Mouse (Mus musculus): Measurements from ENCODE around the gene Fbp2. TPM values are rescaled to one million over a fixed set of nuclear protein-coding genes. Genes with fewer than 3 reads are reported as not detected.
A peak's percentile ranks its signal among the peaks of the same experiment; 100 is the strongest.

Gene Fbp2
- polyA plus RNA-seq, 1 experiment from 2014 or later, result 14.3 TPM

DNA sequence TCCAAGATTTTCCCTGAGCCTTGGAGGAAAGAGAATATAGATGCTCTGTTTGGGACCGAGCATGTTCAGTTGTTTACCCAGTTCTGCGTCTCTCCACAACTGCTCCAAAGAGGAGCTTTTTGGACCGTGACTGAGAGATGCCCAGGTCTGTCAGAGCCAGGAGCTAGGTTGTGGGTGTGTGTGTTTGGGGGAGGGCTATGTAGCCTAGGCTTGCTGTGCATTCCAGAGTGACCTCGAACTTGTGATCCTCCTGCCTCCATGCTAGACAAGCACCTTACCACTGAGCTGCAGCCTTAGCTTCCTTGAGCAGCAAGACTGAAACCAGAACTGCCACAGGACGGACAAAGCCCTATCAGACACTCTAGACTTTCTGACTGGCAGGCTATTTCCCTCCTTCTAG is 24.6 kb upstream of the Fbp2 start:
- H3K9ac ChIP-seq, result no peak overlapping the region
- no peak overlapping the region for H3K27ac ChIP-seq
- 82% methylated on average over 5 of the region's 5 CpGs for WGBS
- H3K27me3 ChIP-seq, result peaks cover 17% of the 10 kb centered on the region
- no peak overlapping the region for H3K4me2 ChIP-seq
- ATAC-seq (replicated peaks; ENCODE audit: low FRiP score), result no peak
- H3K4me1 ChIP-seq, result peaks cover 13% of the 10 kb centered on the region
- no peaks in the 10 kb centered on the region for H3K9me3 ChIP-seq (replicated peaks)
- no peaks in the 10 kb centered on the region for H3K36me3 ChIP-seq
- no peak overlapping the region for H3K4me3 ChIP-seq (replicated peaks)

DNA sequence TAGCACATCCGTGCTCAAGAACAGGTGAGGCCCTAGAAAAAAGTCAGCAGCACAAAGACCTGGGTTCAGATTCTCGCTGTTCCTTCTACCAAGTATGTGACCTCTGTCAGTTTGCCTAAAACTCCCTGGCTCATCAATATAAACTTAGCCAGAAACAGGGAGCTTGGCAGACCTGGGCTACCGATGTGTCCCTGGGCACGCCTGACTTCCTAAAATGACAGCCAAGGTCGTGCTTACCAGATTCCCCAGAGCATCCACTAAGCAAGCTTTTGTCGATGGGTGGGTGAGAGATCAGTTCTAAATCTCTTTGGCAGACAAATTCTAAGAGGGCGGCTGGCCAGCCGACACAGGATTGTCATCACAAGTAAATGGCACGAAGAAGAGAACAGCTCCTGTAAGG is 23.1 kb upstream of the Fbp2 start:
- 0 out of 2 replicates have a peak, but pooled peaks cover 3% of the 10 kb centered on the region for H3K27me3 ChIP-seq
- H3K27ac ChIP-seq, result no peak overlapping the region
- H3K4me3 ChIP-seq (replicated peaks), result no peak overlapping the region
- no peaks in the 10 kb centered on the region for H3K9me3 ChIP-seq (replicated peaks)
- no peak for ATAC-seq (replicated peaks; ENCODE audit: low FRiP score)
- H3K4me2 ChIP-seq, result no peak overlapping the region
- no peak overlapping the region for H3K9ac ChIP-seq
- no peaks in the 10 kb centered on the region for H3K36me3 ChIP-seq
- H3K4me1 ChIP-seq, result peaks cover 7% of the 10 kb centered on the region; the same call in 1 of the 2 replicates
- 76% methylated on average over 9 of the region's 9 CpGs for WGBS

DNA sequence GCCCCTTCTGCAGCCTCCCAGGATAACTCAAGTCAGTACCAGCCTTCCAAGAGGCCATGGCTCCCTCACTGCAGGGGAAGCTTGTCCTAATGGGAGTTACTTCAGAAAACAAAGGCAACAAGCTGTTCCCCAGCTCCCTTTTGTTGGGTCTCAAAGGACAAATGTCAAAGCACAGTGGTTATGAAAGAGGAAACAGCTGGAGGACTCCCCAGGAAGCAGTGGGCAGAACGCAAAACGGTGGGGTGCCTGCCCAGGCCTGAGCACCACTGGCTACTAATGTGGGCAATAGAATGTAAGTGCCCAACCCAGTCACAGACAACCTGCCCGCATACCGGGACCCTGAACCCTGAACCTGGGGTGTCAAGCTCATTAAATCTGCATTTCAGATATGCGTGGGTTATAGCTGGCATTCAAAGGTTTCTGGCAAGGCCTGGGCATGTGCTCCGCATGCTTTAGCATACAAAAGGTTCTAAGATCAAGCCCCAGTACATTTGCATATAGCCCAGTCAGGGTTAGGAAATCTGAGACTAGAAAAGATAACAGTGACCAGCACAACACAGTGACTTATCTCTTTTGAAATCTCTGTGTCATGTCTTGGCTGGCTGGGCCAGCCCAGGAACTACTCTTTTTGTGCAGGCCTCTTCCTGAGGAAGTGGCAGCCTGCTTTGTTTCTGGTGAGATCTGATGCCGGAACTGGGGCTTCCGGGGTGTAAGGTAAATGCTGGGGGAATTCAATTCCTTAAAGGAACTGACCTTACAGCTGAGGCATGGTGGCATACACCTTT is 21.8 kb upstream of the Fbp2 start:
- no peak overlapping the region for H3K9ac ChIP-seq
- no peaks in the 10 kb centered on the region for H3K9me3 ChIP-seq (replicated peaks)
- no peak overlapping the region for H3K27ac ChIP-seq
- H3K27me3 ChIP-seq, result no peaks in the 10 kb centered on the region
- WGBS, result 42% methylated on average over 8 of the region's 8 CpGs
- H3K4me1 ChIP-seq, result peaks cover 7% of the 10 kb centered on the region; the same call in 1 of the 2 replicates
- no peaks in the 10 kb centered on the region for H3K36me3 ChIP-seq
- H3K4me2 ChIP-seq, result no peak overlapping the region
- ATAC-seq (replicated peaks; ENCODE audit: low FRiP score), result no peak
- no peak overlapping the region for H3K4me3 ChIP-seq (replicated peaks)

DNA sequence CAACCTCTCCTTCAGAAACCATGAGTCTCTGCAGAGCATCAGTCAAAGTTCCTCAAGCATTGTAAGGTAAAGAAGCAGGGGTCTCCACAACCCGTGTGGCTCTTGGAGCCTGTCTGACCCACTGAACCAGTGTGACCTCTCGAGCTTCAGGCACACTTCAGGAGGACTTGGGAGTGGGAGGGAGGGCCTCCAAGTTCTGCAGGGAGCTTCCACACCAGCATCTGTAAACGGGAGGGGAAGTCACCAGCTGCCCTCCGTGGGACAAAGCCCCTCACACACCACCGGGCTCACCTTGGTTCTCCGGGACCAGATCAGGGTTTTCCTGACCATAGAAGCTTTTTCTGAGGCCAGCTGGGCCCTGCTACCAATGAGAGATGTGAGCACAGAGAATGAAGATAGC is 21.2 kb upstream of the Fbp2 start:
- H3K27ac ChIP-seq, result no peak overlapping the region
- H3K4me1 ChIP-seq, result peaks cover 7% of the 10 kb centered on the region; the same call in 1 of the 2 replicates
- no peak for ATAC-seq (replicated peaks; ENCODE audit: low FRiP score)
- H3K4me2 ChIP-seq, result no peak overlapping the region
- H3K9me3 ChIP-seq (replicated peaks), result no peaks in the 10 kb centered on the region
- WGBS, result 39% methylated on average over 6 of the region's 6 CpGs
- H3K9ac ChIP-seq, result no peak overlapping the region
- no peaks in the 10 kb centered on the region for H3K27me3 ChIP-seq
- no peak overlapping the region for H3K4me3 ChIP-seq (replicated peaks)
- H3K36me3 ChIP-seq, result no peaks in the 10 kb centered on the region

DNA sequence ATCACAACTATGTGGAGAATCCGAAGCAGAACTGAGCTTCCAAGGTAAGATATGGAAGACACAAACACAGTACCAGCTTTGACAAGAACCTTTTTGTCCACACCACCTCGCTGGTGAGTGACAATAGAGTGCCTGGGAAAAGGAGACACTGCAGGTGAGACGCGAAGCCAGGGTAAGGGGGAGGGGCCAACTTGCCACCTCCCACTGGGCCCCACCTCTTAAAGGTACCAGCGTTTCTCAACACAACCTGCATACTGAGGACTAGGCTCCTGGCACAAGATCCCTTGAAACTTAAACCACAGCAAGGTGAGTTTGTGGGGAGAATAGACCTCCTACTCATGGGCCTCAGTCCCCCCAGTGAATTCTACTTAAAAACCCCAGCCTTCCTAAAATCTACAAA is 19.0 kb upstream of the Fbp2 start:
- ATAC-seq (replicated peaks; ENCODE audit: low FRiP score), result peak; percentile 66; the same call in 1 of the 2 replicates
- peak overlapping the region; percentile 12; the same call in 1 of the 2 replicates for H3K4me2 ChIP-seq

DNA sequence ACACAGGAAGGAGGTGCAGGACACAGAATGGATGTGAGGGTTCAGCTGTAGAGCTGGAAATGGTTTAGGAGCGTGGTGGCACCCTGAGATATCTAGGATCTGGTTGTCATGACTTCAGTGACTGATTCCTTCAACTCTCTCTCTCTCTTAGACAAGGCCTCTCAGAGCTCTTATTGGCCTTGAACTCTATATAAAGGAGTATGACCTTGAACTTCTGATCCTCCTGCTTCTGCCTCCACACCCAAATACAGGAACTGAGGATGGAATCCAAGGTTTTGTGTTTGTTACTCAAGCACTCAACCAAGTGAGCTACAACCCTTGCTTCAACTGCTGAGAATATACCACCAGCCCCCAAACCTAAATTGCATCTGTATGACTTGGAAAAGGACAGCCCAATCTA is 17.9 kb upstream of the Fbp2 start:
- Histone ChIP-seq H3K4me3 (replicated peaks) (no peak overlapping the region), H3K27me3 (no peaks in the 10 kb centered on the region), H3K9ac (no peak overlapping the region), H3K4me1 (peaks cover 7% of the 10 kb centered on the region; the same call in 1 of the 2 replicates), H3K27ac (no peak overlapping the region), H3K36me3 (no peaks in the 10 kb centered on the region), H3K9me3 (replicated peaks) (no peaks in the 10 kb centered on the region), H3K4me2 (no peak overlapping the region)
- WGBS, result 62% methylated on average over 1 of the region's 1 CpGs
- no peak for ATAC-seq (replicated peaks; ENCODE audit: low FRiP score)

More for the DNA sequence above, 19.0 kb upstream of the Fbp2 start:
- no peak overlapping the region for H3K9ac ChIP-seq
- 13% methylated on average over 5 of the region's 5 CpGs for WGBS
- 0 out of 2 replicates have a peak overlapping the region, but pooled peaks have one; percentile 7 for H3K4me3 ChIP-seq (replicated peaks)
- no peaks in the 10 kb centered on the region for H3K9me3 ChIP-seq (replicated peaks)
- no peaks in the 10 kb centered on the region for H3K36me3 ChIP-seq
- H3K4me1 ChIP-seq, result peaks cover 7% of the 10 kb centered on the region; the same call in 1 of the 2 replicates
- no peak overlapping the region for H3K27ac ChIP-seq
- H3K27me3 ChIP-seq, result no peaks in the 10 kb centered on the region

DNA sequence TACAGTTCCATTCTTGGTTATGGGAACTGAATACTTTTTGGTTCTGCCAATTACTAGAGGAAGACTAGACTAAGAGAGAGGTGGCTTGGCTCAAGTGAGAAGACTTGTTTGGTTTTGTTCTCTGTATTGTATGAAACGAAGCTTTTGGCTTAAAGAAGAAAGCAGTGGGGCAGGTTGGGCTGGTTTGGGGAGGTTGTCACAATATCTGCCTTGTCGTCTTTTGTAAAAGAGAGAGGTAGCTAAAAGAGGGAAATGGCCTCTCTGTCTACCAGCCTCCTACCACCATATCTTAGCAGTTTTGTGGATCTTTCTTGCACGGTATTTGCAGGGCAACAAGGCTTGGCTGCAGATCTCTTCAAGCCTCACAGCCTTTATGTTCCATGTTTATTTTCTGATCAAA is 14.0 kb upstream of the Fbp2 start:
- Histone ChIP-seq H3K4me1 (no peaks in the 10 kb centered on the region), H3K36me3 (no peaks in the 10 kb centered on the region), H3K9ac (no peak overlapping the region), H3K4me3 (replicated peaks) (no peak overlapping the region), H3K27ac (no peak overlapping the region), H3K4me2 (no peak overlapping the region), H3K9me3 (replicated peaks) (no peaks in the 10 kb centered on the region), H3K27me3 (no peaks in the 10 kb centered on the region)
- WGBS, result 78% methylated on average over 3 of the region's 3 CpGs
- ATAC-seq (replicated peaks; ENCODE audit: low FRiP score), result no peak

DNA sequence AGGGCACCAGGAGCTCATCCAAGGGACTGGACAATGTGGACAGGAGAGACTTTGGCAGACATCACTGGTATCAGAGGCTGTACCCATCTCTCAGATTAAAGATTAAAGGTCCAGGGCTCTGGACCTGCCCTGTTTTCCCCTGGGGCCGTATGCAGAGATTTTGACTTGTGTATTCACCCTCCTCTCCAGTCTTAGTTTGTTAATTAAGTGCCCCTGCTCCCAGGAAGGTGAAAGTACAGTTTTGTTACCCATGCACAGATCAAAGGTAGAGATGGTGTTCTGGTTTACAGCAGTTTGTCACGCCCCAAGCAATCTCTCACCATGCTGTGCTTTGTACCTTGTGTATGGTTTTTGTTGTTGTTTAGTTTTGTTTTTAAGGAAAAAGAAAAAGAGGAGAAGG is 12.4 kb upstream of the Fbp2 start:
- no peaks in the 10 kb centered on the region for H3K9me3 ChIP-seq (replicated peaks)
- ATAC-seq (replicated peaks; ENCODE audit: low FRiP score), result no peak
- no peak overlapping the region for H3K27ac ChIP-seq
- 63% methylated on average over 2 of the region's 2 CpGs for WGBS
- H3K36me3 ChIP-seq, result no peaks in the 10 kb centered on the region
- no peak overlapping the region for H3K4me3 ChIP-seq (replicated peaks)
- H3K9ac ChIP-seq, result no peak overlapping the region
- no peaks in the 10 kb centered on the region for H3K27me3 ChIP-seq
- no peaks in the 10 kb centered on the region for H3K4me1 ChIP-seq
- H3K4me2 ChIP-seq, result no peak overlapping the region

DNA sequence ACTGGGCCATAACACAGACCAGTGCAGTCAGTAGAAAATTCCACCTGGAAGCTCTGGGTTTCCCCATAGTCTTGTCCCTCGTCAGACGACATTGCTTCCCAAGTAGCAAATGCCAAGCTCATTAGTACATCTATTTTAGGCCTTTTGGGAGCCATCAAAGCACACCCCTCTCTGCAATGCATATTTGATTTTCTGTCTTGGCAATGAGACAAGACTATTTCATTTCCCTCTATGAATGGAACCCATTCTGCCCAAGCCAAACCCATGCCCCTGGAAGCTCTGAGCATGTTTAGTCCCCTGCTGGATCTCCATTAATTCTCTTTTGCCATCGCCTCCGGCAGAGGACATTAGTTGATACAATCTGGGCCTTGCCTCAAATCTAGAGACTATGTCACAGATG is 8.6 kb upstream of the Fbp2 start:
- no peak overlapping the region for H3K27ac ChIP-seq
- 88% methylated on average over 4 of the region's 4 CpGs for WGBS
- ATAC-seq (replicated peaks; ENCODE audit: low FRiP score), result no peak

DNA sequence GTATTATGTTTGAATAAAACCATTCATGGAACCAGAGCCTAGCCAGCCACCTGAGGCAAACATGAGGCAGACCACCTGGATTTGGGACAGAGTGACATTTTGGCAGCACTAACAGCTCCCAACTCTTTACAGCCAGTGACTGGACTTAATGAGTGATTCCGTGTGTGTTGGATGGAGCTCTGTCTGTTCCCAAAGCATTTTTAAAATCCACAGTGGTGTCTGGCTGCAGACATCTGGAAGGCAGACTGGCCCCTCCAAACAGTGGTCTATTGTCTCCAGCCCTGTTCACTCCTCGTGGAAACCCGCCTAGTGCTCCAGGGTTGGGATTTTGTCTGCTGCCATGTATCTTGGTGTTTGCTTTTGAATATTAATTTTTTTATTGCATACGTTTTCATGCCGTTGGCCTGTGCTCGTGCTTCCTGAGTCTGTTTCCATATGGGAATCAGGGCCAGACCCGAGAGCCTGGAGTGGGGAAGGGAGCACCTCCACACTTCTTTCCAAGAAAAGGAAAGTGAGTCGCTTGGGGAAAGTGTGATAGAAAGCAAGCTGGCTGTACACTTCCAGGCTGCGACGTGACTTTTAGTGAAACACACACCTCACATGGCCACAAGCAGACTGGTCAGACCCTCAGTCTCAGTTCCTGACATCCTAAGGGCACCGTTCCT is 7.6 kb upstream of the Fbp2 start:
- no peaks in the 10 kb centered on the region for H3K36me3 ChIP-seq
- no peak overlapping the region for H3K27ac ChIP-seq
- ATAC-seq (replicated peaks; ENCODE audit: low FRiP score), result no peak
- H3K27me3 ChIP-seq, result no peaks in the 10 kb centered on the region
- H3K9me3 ChIP-seq (replicated peaks), result no peaks in the 10 kb centered on the region
- peaks cover 9% of the 10 kb centered on the region for H3K4me1 ChIP-seq
- H3K4me3 ChIP-seq (replicated peaks), result no peak overlapping the region
- H3K4me2 ChIP-seq, result no peak overlapping the region
- WGBS, result 74% methylated on average over 11 of the region's 11 CpGs
- no peak overlapping the region for H3K9ac ChIP-seq

More for the DNA sequence above, 8.6 kb upstream of the Fbp2 start:
- no peak overlapping the region for H3K4me2 ChIP-seq
- H3K36me3 ChIP-seq, result no peaks in the 10 kb centered on the region
- peaks cover 9% of the 10 kb centered on the region for H3K4me1 ChIP-seq
- H3K9me3 ChIP-seq (replicated peaks), result no peaks in the 10 kb centered on the region
- no peak overlapping the region for H3K9ac ChIP-seq
- no peaks in the 10 kb centered on the region for H3K27me3 ChIP-seq
- H3K4me3 ChIP-seq (replicated peaks), result no peak overlapping the region

DNA sequence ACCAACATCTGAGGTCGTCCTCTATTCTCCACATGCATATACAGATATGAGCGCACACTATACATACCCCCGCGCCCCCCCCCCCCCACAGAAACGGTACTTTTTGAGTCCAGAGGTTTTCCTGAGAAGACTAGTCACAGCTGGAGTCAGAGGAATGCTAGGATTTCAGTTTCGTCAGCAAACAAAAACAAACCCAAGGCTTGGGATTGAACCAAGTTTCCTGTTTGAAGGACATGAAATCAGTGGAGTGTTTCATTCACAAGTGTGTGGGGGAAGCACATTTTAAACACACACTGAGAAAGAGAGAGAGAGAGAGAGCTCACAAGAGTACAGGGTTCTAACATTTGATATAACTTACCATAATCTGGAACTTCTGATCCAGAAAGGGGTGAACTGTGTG is 5.5 kb upstream of the Fbp2 start:
- ATAC-seq (replicated peaks; ENCODE audit: low FRiP score), result 0 out of 2 replicates have a peak, but pooled peaks have one; percentile 33
- no peak overlapping the region for H3K4me2 ChIP-seq
- 55% methylated on average over 6 of the region's 6 CpGs for WGBS
- no peaks in the 10 kb centered on the region for H3K36me3 ChIP-seq
- H3K9me3 ChIP-seq (replicated peaks), result no peaks in the 10 kb centered on the region
- no peaks in the 10 kb centered on the region for H3K27me3 ChIP-seq
- H3K9ac ChIP-seq, result no peak overlapping the region
- no peak overlapping the region for H3K4me3 ChIP-seq (replicated peaks)
- peaks cover 9% of the 10 kb centered on the region for H3K4me1 ChIP-seq
- 0 out of 2 replicates have a peak overlapping the region, but pooled peaks have one; percentile 18 for H3K27ac ChIP-seq

DNA sequence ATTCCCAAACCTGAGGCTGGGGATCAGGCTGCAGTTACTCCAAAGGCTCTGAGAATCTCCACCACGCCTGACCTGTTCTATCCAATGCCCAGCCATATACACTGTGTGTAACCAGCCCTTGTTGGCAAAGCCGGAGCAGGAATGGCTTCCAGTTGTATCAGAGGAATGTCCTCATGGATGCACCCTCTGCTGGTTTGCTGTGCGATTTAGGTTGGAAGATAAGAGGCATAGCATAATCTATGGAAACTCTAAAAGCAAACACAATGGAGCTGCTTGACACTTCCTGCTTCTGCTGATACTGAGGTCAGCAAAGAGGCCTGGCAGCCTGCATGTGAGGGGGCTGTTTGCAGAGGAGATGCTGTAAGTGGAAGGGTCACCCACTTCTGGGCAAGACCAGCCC is 4.7 kb upstream of the Fbp2 start:
- 82% methylated on average over 3 of the region's 3 CpGs for WGBS
- no peak overlapping the region for H3K27ac ChIP-seq
- no peaks in the 10 kb centered on the region for H3K27me3 ChIP-seq
- no peak overlapping the region for H3K4me2 ChIP-seq
- H3K4me3 ChIP-seq (replicated peaks), result no peak overlapping the region
- no peaks in the 10 kb centered on the region for H3K9me3 ChIP-seq (replicated peaks)
- H3K36me3 ChIP-seq, result no peaks in the 10 kb centered on the region
- peaks cover 9% of the 10 kb centered on the region for H3K4me1 ChIP-seq
- ATAC-seq (replicated peaks; ENCODE audit: low FRiP score), result no peak
- no peak overlapping the region for H3K9ac ChIP-seq
